Mouse (Mus musculus): ENCODE measurements around the gene Cbfb. TPM values are rescaled to one million over a fixed set of nuclear protein-coding genes. Genes with fewer than 3 reads are reported as not detected.
"Not testable (repeated sequence)": the region's sequence is repeated elsewhere in the genome, so short reads cannot be mapped to it uniquely, and the experiment has no call there.

The Cbfb gene
- polyA plus RNA-seq, 1 experiment from 2014 or later = 73.2 TPM

GRCm38 (mm10) chr8:105232321-105232693 is 61.8 kb downstream of the Cbfb start:
- not testable (repeated sequence) for H3K4me1 ChIP-seq; DNase-seq (ENCODE audit: low spot score); H3K4me3 ChIP-seq; H3K27ac ChIP-seq (replicated peaks); H3K9me3 ChIP-seq; H3K27me3 ChIP-seq (replicated peaks; ENCODE audit: low read depth, poor library complexity, severe bottlenecking)
- H3K36me3 ChIP-seq (replicated peaks) = peaks cover 45% of the 10 kb centered on the region
- WGBS = 91% methylated on average over 4 of the region's 4 CpGs

DNA sequence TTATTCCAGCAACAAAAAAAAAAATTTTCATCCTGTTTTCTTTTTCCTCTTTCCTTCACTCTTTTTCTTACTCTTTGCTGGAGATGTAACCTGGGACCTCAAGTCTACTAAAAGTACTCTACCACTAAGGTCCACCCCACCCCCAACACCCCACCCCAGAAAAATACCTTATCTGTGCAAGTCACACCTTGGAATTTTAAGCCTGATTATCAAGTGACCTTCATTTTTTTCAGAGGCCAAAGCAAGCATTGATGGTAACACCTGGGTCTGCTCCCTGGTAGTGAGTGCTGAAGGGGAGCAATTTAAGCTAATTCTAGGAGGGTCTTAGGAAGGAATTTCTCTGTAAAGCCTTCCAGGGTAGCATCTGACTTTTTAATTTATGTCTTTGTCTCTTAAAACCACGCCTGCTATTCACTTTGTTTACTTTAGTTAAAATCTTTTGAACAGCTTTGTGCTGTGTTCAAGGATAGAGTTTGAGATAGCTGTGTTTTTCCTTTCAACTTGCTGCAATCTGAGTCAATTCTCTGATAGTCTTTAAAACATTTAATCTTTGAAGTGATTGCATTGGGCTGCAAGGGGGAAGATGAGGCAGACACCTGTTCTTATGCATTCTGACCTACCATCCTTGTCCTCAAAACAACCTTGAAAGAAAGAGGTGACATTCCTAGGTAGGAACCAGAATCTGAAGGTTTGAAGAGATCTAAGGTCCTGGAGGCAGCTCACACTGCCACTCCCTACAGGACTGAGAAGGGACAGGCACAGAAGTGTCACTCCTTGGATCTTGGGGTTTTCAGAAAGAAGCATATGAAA is 62.9 kb downstream of the Cbfb start:
- WGBS = 76% methylated on average over 1 of the region's 1 CpGs
- DNase-seq (ENCODE audit: low spot score) = no peak
- H3K4me1 ChIP-seq = no peaks in the 10 kb centered on the region
- H3K4me3 ChIP-seq = no peak overlapping the region
- no peaks in the 10 kb centered on the region for H3K9me3 ChIP-seq
- H3K27me3 ChIP-seq (replicated peaks; ENCODE audit: low read depth, poor library complexity, severe bottlenecking) = no peaks in the 10 kb centered on the region
- H3K27ac ChIP-seq (replicated peaks) = no peak overlapping the region
- H3K36me3 ChIP-seq (replicated peaks) = peaks cover 53% of the 10 kb centered on the region

DNA sequence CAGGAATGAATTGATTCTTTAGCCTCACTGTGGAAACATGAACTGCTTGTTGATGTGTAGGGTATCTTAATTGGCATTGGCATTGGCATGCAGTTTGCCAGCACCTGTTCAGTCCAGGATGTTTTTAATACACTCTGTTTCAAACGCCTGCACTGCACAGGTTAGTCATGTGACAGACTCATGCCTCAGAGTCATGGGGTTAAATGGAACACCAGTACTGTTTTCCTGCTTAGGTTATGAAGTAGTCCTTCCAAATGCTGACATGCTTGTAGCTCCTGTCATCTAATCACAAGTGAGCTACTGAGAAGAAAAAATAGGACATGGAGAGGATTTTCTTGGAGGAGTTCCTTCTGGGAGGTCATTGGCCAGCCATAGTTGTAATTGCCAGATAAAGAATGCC is 64.7 kb downstream of the Cbfb start:
- no peaks in the 10 kb centered on the region for H3K27me3 ChIP-seq (replicated peaks; ENCODE audit: low read depth, poor library complexity, severe bottlenecking)
- H3K4me3 ChIP-seq = no peak overlapping the region
- WGBS = 79% methylated on average over 1 of the region's 1 CpGs
- no peak overlapping the region for H3K27ac ChIP-seq (replicated peaks)
- H3K36me3 ChIP-seq (replicated peaks) = peaks cover 71% of the 10 kb centered on the region
- no peak for DNase-seq (ENCODE audit: low spot score)
- H3K4me1 ChIP-seq = no peaks in the 10 kb centered on the region
- no peaks in the 10 kb centered on the region for H3K9me3 ChIP-seq

- 94% methylated on average over 14 of the region's 14 CpGs for WGBS
- no peaks in the 10 kb centered on the region for H3K27me3 ChIP-seq (replicated peaks; ENCODE audit: low read depth, poor library complexity, severe bottlenecking)
- peaks cover 85% of the 10 kb centered on the region for H3K36me3 ChIP-seq (replicated peaks)
- H3K4me1 ChIP-seq = no peaks in the 10 kb centered on the region
- no peak overlapping the region for H3K4me3 ChIP-seq
- no peaks in the 10 kb centered on the region for H3K9me3 ChIP-seq
- no peak for DNase-seq (ENCODE audit: low spot score)
- H3K27ac ChIP-seq (replicated peaks) = no peak overlapping the region
Measured at GRCm38 (mm10) chr8:105237442-105238142, 67.1 kb downstream of the Cbfb start.

GRCm38 (mm10) chr8:105241016-105241415 is 70.5 kb downstream of the Cbfb start:
- peaks cover 78% of the 10 kb centered on the region for H3K36me3 ChIP-seq (replicated peaks)
- no peak overlapping the region for H3K27ac ChIP-seq (replicated peaks)
- WGBS = 95% methylated on average over 7 of the region's 7 CpGs
- H3K4me1 ChIP-seq = no peaks in the 10 kb centered on the region
- no peaks in the 10 kb centered on the region for H3K9me3 ChIP-seq
- no peaks in the 10 kb centered on the region for H3K27me3 ChIP-seq (replicated peaks; ENCODE audit: low read depth, poor library complexity, severe bottlenecking)
- DNase-seq (ENCODE audit: low spot score) = no peak
- no peak overlapping the region for H3K4me3 ChIP-seq

GRCm38 (mm10) chr8:105251954-105252353 is 81.5 kb downstream of the Cbfb start:
- no peaks in the 10 kb centered on the region for H3K9me3 ChIP-seq
- 87% methylated on average over 6 of the region's 6 CpGs for WGBS
- H3K4me1 ChIP-seq = peaks cover 21% of the 10 kb centered on the region
- no peak overlapping the region for H3K4me3 ChIP-seq
- peaks cover 27% of the 10 kb centered on the region for H3K27me3 ChIP-seq (replicated peaks; ENCODE audit: low read depth, poor library complexity, severe bottlenecking)
- no peak for DNase-seq (ENCODE audit: low spot score)
- H3K36me3 ChIP-seq (replicated peaks) = peaks cover 62% of the 10 kb centered on the region
- no peak overlapping the region for H3K27ac ChIP-seq (replicated peaks)

- H3K36me3 ChIP-seq (replicated peaks) = peaks cover 53% of the 10 kb centered on the region
- WGBS = 90% methylated on average over 10 of the region's 10 CpGs
- H3K27me3 ChIP-seq (replicated peaks; ENCODE audit: low read depth, poor library complexity, severe bottlenecking) = peaks cover 37% of the 10 kb centered on the region
- DNase-seq (ENCODE audit: low spot score) = no peak
- H3K4me1 ChIP-seq = peaks cover 21% of the 10 kb centered on the region
- no peak overlapping the region for H3K4me3 ChIP-seq
- no peaks in the 10 kb centered on the region for H3K9me3 ChIP-seq
- H3K27ac ChIP-seq (replicated peaks) = no peak overlapping the region
Measured at GRCm38 (mm10) chr8:105252680-105253537, 82.4 kb downstream of the Cbfb start.

GRCm38 (mm10) chr8:105253766-105254151 is 83.3 kb downstream of the Cbfb start:
- DNase-seq (ENCODE audit: low spot score) = no peak

GRCm38 (mm10) chr8:105254152-105254965 is 83.9 kb downstream of the Cbfb start:
- Histone ChIP-seq H3K4me1 (peaks cover 30% of the 10 kb centered on the region), H3K4me3 (peak overlapping the region; percentile 72), H3K36me3 (replicated peaks) (peaks cover 38% of the 10 kb centered on the region), H3K27ac (replicated peaks) (peak overlapping the region; percentile 82), H3K27me3 (replicated peaks; ENCODE audit: low read depth, poor library complexity, severe bottlenecking) (peaks cover 52% of the 10 kb centered on the region), H3K9me3 (no peaks in the 10 kb centered on the region)
- under 1% methylated on average over 74 of the region's 74 CpGs for WGBS
- DNase-seq (ENCODE audit: low spot score) = peak; percentile 94

More at GRCm38 (mm10) chr8:105253766-105254151, 83.3 kb downstream of the Cbfb start:
- H3K27ac ChIP-seq (replicated peaks) = no peak overlapping the region; the same call in 1 of the 2 replicates
- peaks cover 44% of the 10 kb centered on the region for H3K36me3 ChIP-seq (replicated peaks)
- peaks cover 46% of the 10 kb centered on the region for H3K27me3 ChIP-seq (replicated peaks; ENCODE audit: low read depth, poor library complexity, severe bottlenecking)
- H3K4me1 ChIP-seq = peaks cover 24% of the 10 kb centered on the region
- no peaks in the 10 kb centered on the region for H3K9me3 ChIP-seq
- peak overlapping the region; percentile 72 for H3K4me3 ChIP-seq
- WGBS = 37% methylated on average over 20 of the region's 20 CpGs

DNA sequence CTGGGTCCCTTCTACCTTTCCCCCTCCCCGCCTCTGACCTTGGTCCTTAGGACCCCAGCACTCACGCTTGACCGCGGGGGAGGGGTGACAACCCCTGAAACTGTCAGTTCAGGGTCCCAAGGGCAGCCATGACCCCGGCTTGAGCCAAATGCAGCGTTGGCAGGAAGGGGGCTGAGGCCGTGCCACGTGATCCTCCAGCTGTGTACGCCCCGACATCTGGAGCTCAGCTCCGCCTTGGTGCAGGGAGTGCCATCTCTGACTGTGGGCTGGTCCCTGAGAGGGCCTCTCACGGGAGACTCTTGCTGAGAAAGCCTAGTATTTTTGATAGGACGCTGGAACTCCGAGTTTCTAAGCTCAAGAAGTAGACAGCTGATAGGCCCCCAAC is 84.5 kb downstream of the Cbfb start, which contains the start of gene B3gnt9:
Gene B3gnt9, minus strand, starts transcription at position 188 of the 385 bp plus-strand sequence.
- peaks cover 36% of the 10 kb centered on the region for H3K4me1 ChIP-seq
- DNase-seq (ENCODE audit: low spot score) = peak; percentile 71
- H3K27me3 ChIP-seq (replicated peaks; ENCODE audit: low read depth, poor library complexity, severe bottlenecking) = peaks cover 58% of the 10 kb centered on the region
- no peaks in the 10 kb centered on the region for H3K9me3 ChIP-seq
- H3K4me3 ChIP-seq = peak within 1 kb of the TSS; percentile 72
- H3K27ac ChIP-seq (replicated peaks) = peak within 1 kb of the TSS; percentile 82
- H3K36me3 ChIP-seq (replicated peaks) = peaks cover 32% of the 10 kb centered on the region
- under 1% methylated on average over 14 of the region's 14 CpGs for WGBS

- Histone ChIP-seq H3K27me3 (replicated peaks; ENCODE audit: low read depth, poor library complexity, severe bottlenecking) (peaks cover 83% of the 10 kb centered on the region), H3K4me1 (peaks cover 37% of the 10 kb centered on the region), H3K9me3 (no peaks in the 10 kb centered on the region; the same call in 1 of the 2 replicates), H3K4me3 (no peak overlapping the region), H3K36me3 (replicated peaks) (peaks cover 7% of the 10 kb centered on the region), H3K27ac (replicated peaks) (no peak overlapping the region)
- 66% methylated on average over 7 of the region's 7 CpGs for WGBS
- DNase-seq (ENCODE audit: low spot score) = no peak
Measured at GRCm38 (mm10) chr8:105257318-105258114, 87.0 kb downstream of the Cbfb start.

Data from embryonic facial prominence, embryonic 10.5 days (tissue).